Mouse (Mus musculus) midbrain, postnatal 0 days (tissue): Measurements from ENCODE around the gene Itga4. TPM values are rescaled to one million over a fixed set of nuclear protein-coding genes. Genes with fewer than 3 reads are reported as not detected.

Experiments
- ATAC-seq: fragments of 200-750 bp; cut with Nextera tagmentation; 2 replicates; pipeline ENCODE4 v1.8.0; 2017; ENCODE audit warnings: moderate number of reproducible peaks, mild to moderate bottlenecking, moderate TSS enrichment, moderate library complexity; ENCODE audit not compliant: low FRiP score
- DNase-seq: peaks from one replicate; pipeline ENCODE4 v3.0.0-alpha.2; 2015; ENCODE audit warnings: low spot score
- H3K27ac ChIP-seq: fragments of 300-500 bp; sonication (generic); 2 replicates; pipeline ENCODE4 v1.5.1; 2014; ENCODE audit warnings: low read depth, mild to moderate bottlenecking, low read length, mixed read lengths
- H3K27me3 ChIP-seq: fragments of 300-500 bp; sonication (generic); 2 replicates; pipeline ENCODE4 v1.6.1; 2014; ENCODE audit warnings: low read length, control low read depth, mixed read lengths; ENCODE audit not compliant: insufficient read depth
- H3K36me3 ChIP-seq: fragments of 300-500 bp; sonication (generic); 2 replicates; pipeline ENCODE4 v1.6.1; 2014; ENCODE audit warnings: low read length, control low read depth, mixed read lengths; ENCODE audit not compliant: insufficient read depth
- H3K4me1 ChIP-seq: fragments of 300-500 bp; sonication (generic); 2 replicates; pipeline ENCODE4 v1.6.1; 2014; ENCODE audit warnings: mild to moderate bottlenecking, control low read depth, antibody characterized with exemption, low read length, mixed read lengths; ENCODE audit not compliant: insufficient read depth
- H3K4me2 ChIP-seq: fragments of 300-500 bp; sonication (generic); 2 replicates; pipeline ENCODE4 v1.6.1; 2014; ENCODE audit warnings: low read depth, mild to moderate bottlenecking, low read length, mixed read lengths; ENCODE audit not compliant: poor library complexity, severe bottlenecking
- H3K4me3 ChIP-seq: fragments of 300-500 bp; sonication (generic); 2 replicates; pipeline ENCODE4 v1.5.1; 2014; ENCODE audit warnings: low read depth, mild to moderate bottlenecking, low read length, moderate library complexity
- H3K9ac ChIP-seq: fragments of 300-500 bp; sonication (generic); replicated peaks from 2 replicates; pipeline ENCODE4 v1.6.1; 2014; ENCODE audit warnings: mild to moderate bottlenecking, low read length, moderate library complexity, mixed read lengths; ENCODE audit not compliant: poor library complexity, severe bottlenecking
- H3K9me3 ChIP-seq: fragments of 300-500 bp; sonication (generic); 2 replicates; pipeline ENCODE4 v1.6.1; 2016; ENCODE audit warnings: low read length, control low read depth
- CTCF ChIP-seq: IDR thresholded peaks from 2 replicates; pipeline ENCODE4 v1.5.1; 2016; ENCODE audit warnings: antibody characterized with exemption, mild to moderate bottlenecking
- WGBS: fragments of 180-500 bp; shearing (Covaris S2); extraction: QIAGEN DNeasy Blood & Tissue Kit; methylation state at CpG from one replicate; pipeline ENCODE4 v1.1.7; 2014; 5-methylcytosine and 5-hydroxymethylcytosine counted together
- polyA plus RNA-seq: library from polyadenylated mRNA; unstranded; fragments of >200 nt; fragmentation: Nextera tagmentation; extraction: Ambion mirVana; gene quantifications from 2 replicates; pipeline ENCODE4 v1.2.1, GENCODE M21; 2015
- total RNA-seq: library from RNA; depleted of rRNA; stranded (reverse); fragments of >200 nt; gene quantifications from 2 replicates; pipeline ENCODE4 v1.2.3, GENCODE M21; 2014

Itga4 gene
- total and polyA plus RNA-seq, 2 experiments from 2014 or later = 1.5 to 3.1 TPM

GRCm38 (mm10) chr2:79315108-79315507, 59.9 kb downstream of the Itga4 start:
- DNase-seq (peak; percentile 32), ATAC-seq (no peak)
- no peak for TF ChIP-seq CTCF
- Histone ChIP-seq H3K36me3 (no peaks in the 10 kb centered on the region), H3K9me3 (no peaks in the 10 kb centered on the region), H3K4me3 (no peak overlapping the region), H3K4me2 (no peak overlapping the region), H3K27ac (no peak overlapping the region), H3K27me3 (no peaks in the 10 kb centered on the region), H3K9ac (no peak overlapping the region), H3K4me1 (no peaks in the 10 kb centered on the region)
- WGBS = 51% methylated on average over 4 of the region's 4 CpGs

- WGBS = 75% methylated on average over 9 of the region's 9 CpGs
- ATAC-seq = no peak
- no peaks in the 10 kb centered on the region for H3K4me1 ChIP-seq
- TF ChIP-seq CTCF = no peak
- no peaks in the 10 kb centered on the region for H3K36me3 ChIP-seq
- no peaks in the 10 kb centered on the region for H3K9me3 ChIP-seq
- H3K4me2 ChIP-seq = no peak overlapping the region
- no peak overlapping the region for H3K4me3 ChIP-seq
- no peaks in the 10 kb centered on the region for H3K27me3 ChIP-seq
- peak; percentile 30 for DNase-seq
- no peak overlapping the region for H3K27ac ChIP-seq
- no peak overlapping the region for H3K9ac ChIP-seq
Measured at GRCm38 (mm10) chr2:79316182-79316880, 61.1 kb downstream of the Itga4 start.

- 67% methylated on average over 2 of the region's 2 CpGs for WGBS
- ATAC-seq = no peak
- H3K27me3 ChIP-seq = no peaks in the 10 kb centered on the region
- no peak for TF ChIP-seq CTCF
- no peak for DNase-seq
- H3K4me2 ChIP-seq = no peak overlapping the region
- no peaks in the 10 kb centered on the region for H3K36me3 ChIP-seq
- H3K9me3 ChIP-seq = no peaks in the 10 kb centered on the region
- no peak overlapping the region for H3K9ac ChIP-seq
- no peak overlapping the region for H3K27ac ChIP-seq
- H3K4me3 ChIP-seq = no peak overlapping the region
- no peaks in the 10 kb centered on the region for H3K4me1 ChIP-seq
Measured at GRCm38 (mm10) chr2:79328079-79328478, 72.9 kb downstream of the Itga4 start.

GRCm38 (mm10) chr2:79334661-79335060, 79.4 kb downstream of the Itga4 start:
- Histone ChIP-seq H3K4me1 (no peaks in the 10 kb centered on the region), H3K4me2 (no peak overlapping the region), H3K27me3 (no peaks in the 10 kb centered on the region), H3K27ac (no peak overlapping the region), H3K9me3 (no peaks in the 10 kb centered on the region), H3K9ac (no peak overlapping the region), H3K4me3 (no peak overlapping the region), H3K36me3 (no peaks in the 10 kb centered on the region)
- no peak for DNase-seq
- TF ChIP-seq CTCF = no peak
- no peak for ATAC-seq

GRCm38 (mm10) chr2:79336141-79336540, 80.9 kb downstream of the Itga4 start:
- no peaks in the 10 kb centered on the region for H3K4me1 ChIP-seq
- H3K4me3 ChIP-seq = no peak overlapping the region
- H3K9ac ChIP-seq = no peak overlapping the region
- no peaks in the 10 kb centered on the region for H3K27me3 ChIP-seq
- no peak for DNase-seq
- no peak for ATAC-seq
- H3K9me3 ChIP-seq = no peaks in the 10 kb centered on the region
- peak; percentile 24 for TF ChIP-seq CTCF
- H3K27ac ChIP-seq = no peak overlapping the region
- WGBS = 83% methylated on average over 1 of the region's 1 CpGs
- no peak overlapping the region for H3K4me2 ChIP-seq
- H3K36me3 ChIP-seq = no peaks in the 10 kb centered on the region

GRCm38 (mm10) chr2:79339003-79339402, 83.8 kb downstream of the Itga4 start:
- TF ChIP-seq CTCF = no peak
- Histone ChIP-seq H3K4me2 (no peak overlapping the region), H3K9me3 (no peaks in the 10 kb centered on the region), H3K27ac (no peak overlapping the region), H3K4me3 (no peak overlapping the region), H3K36me3 (no peaks in the 10 kb centered on the region), H3K27me3 (no peaks in the 10 kb centered on the region), H3K9ac (no peak overlapping the region), H3K4me1 (no peaks in the 10 kb centered on the region)
- 25% methylated on average over 1 of the region's 1 CpGs for WGBS
- DNase-seq (no peak), ATAC-seq (no peak)
